Mouse (Mus musculus) lung, postnatal 0 days (tissue): ENCODE measurements around the gene Atg10.

Source experiments
- CTCF ChIP-seq: IDR thresholded peaks from 2 replicates; pipeline ENCODE4 v1.5.1; 2016; ENCODE audit warnings: antibody characterized with exemption, mild to moderate bottlenecking
- EP300 ChIP-seq: IDR thresholded peaks from 2 replicates; pipeline ENCODE4 v1.6.1; 2016; ENCODE audit warnings: antibody characterized with exemption, mild to moderate bottlenecking, control low read depth

GRCm38 (mm10) chr13:91217691-91218090 lies 6.1 kb downstream of the Atg10 start:
- TF ChIP-seq CTCF (no peak), EP300 (no peak)
